Mouse (Mus musculus) stomach, embryonic 16.5 days (tissue): ENCODE measurements around the gene Myh7. TPM values are rescaled to one million over a fixed set of nuclear protein-coding genes. Genes with fewer than 3 reads are reported as not detected.

Experiments
- ATAC-seq: fragments of 200-750 bp; cut with Nextera tagmentation; 2 replicates; pipeline ENCODE4 v1.8.0; 2017; ENCODE audit warnings: moderate number of reproducible peaks, moderate TSS enrichment; ENCODE audit not compliant: insufficient read depth, low FRiP score
- H3K27ac ChIP-seq: fragments of 300-500 bp; sonication (generic); 2 replicates; pipeline ENCODE4 v1.5.1; 2014; ENCODE audit warnings: low read length
- H3K27me3 ChIP-seq: fragments of 300-500 bp; sonication (generic); 2 replicates; pipeline ENCODE4 v1.6.1; 2014; ENCODE audit warnings: low read length, control low read depth, mixed read lengths; ENCODE audit not compliant: control insufficient read depth, insufficient read depth
- H3K36me3 ChIP-seq: fragments of 300-500 bp; sonication (generic); 2 replicates; pipeline ENCODE4 v1.6.1; 2014; ENCODE audit warnings: low read length; ENCODE audit not compliant: control insufficient read depth, insufficient read depth
- H3K4me1 ChIP-seq: fragments of 300-500 bp; sonication (generic); 2 replicates; pipeline ENCODE4 v1.6.1; 2014; ENCODE audit warnings: low read length, control low read depth, mixed read lengths; ENCODE audit not compliant: control insufficient read depth, insufficient read depth
- H3K4me2 ChIP-seq: fragments of 300-500 bp; sonication (generic); 2 replicates; pipeline ENCODE4 v1.6.1; 2014; ENCODE audit warnings: low read depth, low read length, mixed read lengths
- H3K4me3 ChIP-seq: fragments of 300-500 bp; sonication (generic); replicated peaks from 2 replicates; pipeline ENCODE4 v1.5.1; 2014; ENCODE audit warnings: mild to moderate bottlenecking, low read length
- H3K9ac ChIP-seq: fragments of 300-500 bp; sonication (generic); 2 replicates; pipeline ENCODE4 v1.6.1; 2014; ENCODE audit warnings: low read length
- H3K9me3 ChIP-seq: fragments of 300-500 bp; sonication (generic); replicated peaks from 2 replicates; pipeline ENCODE4 v1.6.1; 2016; ENCODE audit warnings: low read length, control low read depth; ENCODE audit not compliant: control insufficient read depth
- WGBS: fragments of 180-500 bp; shearing (Covaris S2); extraction: QIAGEN DNeasy Blood & Tissue Kit; methylation state at CpG from one replicate; pipeline ENCODE4 v1.1.7; 2014; 5-methylcytosine and 5-hydroxymethylcytosine counted together
- polyA plus RNA-seq: library from polyadenylated mRNA; unstranded; fragments of >200 nt; fragmentation: Nextera tagmentation; extraction: Ambion mirVana; gene quantifications from 2 replicates; pipeline ENCODE4 v1.2.1, GENCODE M21; 2015

The Myh7 gene
- polyA plus RNA-seq, 1 experiment from 2014 or later, result 25.7 TPM

GRCm38 (mm10) chr14:54944939-54945338 is 49.5 kb downstream of the Myh7 start:
- ATAC-seq, result no peak
- Histone ChIP-seq H3K36me3 (no peaks in the 10 kb centered on the region), H3K27ac (no peak overlapping the region), H3K4me1 (no peaks in the 10 kb centered on the region), H3K4me2 (no peak overlapping the region), H3K9me3 (no peaks in the 10 kb centered on the region), H3K4me3 (no peak overlapping the region), H3K9ac (no peak overlapping the region), H3K27me3 (no peaks in the 10 kb centered on the region)
- WGBS, result 71% methylated on average over 2 of the region's 2 CpGs

- Histone ChIP-seq H3K9ac (no peak overlapping the region), H3K36me3 (no peaks in the 10 kb centered on the region), H3K4me2 (no peak overlapping the region), H3K27ac (no peak overlapping the region), H3K27me3 (no peaks in the 10 kb centered on the region), H3K4me3 (no peak overlapping the region), H3K4me1 (no peaks in the 10 kb centered on the region), H3K9me3 (no peaks in the 10 kb centered on the region)
- no peak for ATAC-seq
- WGBS, result 94% methylated on average over 7 of the region's 7 CpGs
These were observed 50.5 kb downstream of the Myh7 start for GRCm38 (mm10) chr14:54943971-54944370.

DNA sequence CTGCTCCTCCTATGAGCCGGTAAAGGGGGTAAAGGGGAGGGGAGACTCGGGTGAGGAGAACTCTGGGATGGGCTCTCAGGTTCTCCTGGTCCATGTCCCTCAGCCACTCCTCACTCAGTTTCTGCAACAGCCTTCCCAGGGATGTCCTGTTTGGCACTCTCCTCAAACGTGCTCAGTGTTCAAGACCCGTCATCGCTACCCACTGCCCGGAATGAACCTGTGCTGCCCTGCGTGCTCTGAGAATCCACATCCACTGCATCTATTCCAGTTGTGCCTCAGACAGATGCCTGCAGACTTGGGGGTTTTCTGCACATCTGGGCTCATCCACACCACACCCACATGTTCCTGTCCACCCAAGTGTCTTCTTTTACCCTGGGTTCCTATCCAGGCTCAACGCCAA is 51.9 kb downstream of the Myh7 start:
- Histone ChIP-seq H3K27me3 (no peaks in the 10 kb centered on the region; the same call in 1 of the 2 replicates), H3K4me2 (no peak overlapping the region), H3K36me3 (no peaks in the 10 kb centered on the region), H3K9me3 (no peaks in the 10 kb centered on the region), H3K27ac (no peak overlapping the region), H3K9ac (no peak overlapping the region), H3K4me1 (no peaks in the 10 kb centered on the region), H3K4me3 (no peak overlapping the region)
- WGBS, result 88% methylated on average over 8 of the region's 8 CpGs
- no peak for ATAC-seq

DNA sequence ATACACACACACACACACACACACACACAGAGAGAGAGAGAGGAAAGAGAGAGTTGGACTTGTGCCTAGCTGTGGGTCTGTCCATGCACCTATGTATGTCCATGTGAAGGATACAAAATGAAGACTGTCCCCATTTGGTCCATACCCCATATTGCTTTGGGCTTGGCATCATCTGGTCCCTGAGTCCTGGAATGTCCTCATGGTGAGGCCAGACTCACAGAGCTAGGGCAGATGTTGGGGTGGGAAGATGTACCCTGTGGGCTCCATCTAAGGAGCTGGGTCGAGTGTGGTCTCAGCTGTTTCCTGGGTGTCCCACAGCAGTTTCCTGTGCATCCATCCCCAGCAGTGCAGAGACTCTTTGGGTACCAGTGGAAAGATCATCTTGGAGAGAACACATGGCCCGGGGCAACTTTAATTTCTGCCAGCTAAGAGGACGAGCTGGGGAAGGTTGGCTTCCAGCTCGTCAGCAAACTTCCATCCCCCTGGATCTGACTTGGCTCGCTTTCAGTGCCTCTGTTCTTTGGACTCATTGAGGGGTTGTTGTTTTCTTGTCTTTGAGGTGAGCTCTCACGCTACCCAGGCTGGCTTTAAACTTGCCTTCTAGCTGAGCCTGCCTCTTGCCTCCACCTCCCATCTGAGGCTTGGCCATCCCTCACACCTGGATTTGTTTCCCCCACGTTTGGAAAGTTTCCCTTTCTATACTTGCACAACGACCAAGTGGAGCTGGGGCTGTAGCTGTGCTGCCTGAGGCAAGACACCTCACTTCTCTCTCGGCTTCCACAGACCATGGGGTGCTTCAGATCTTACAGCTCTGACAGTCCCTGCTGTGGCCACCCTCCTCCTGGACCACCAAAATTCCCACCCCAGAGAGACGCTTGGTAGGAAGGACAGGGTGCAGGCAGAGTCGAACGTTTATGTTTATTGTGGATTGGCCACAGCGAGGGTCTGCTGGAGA is 53.1 kb downstream of the Myh7 start:
- Histone ChIP-seq H3K27me3 (no peaks in the 10 kb centered on the region; the same call in 1 of the 2 replicates), H3K36me3 (no peaks in the 10 kb centered on the region), H3K4me2 (no peak overlapping the region), H3K27ac (no peak overlapping the region), H3K9ac (no peak overlapping the region), H3K4me1 (no peaks in the 10 kb centered on the region), H3K4me3 (no peak overlapping the region), H3K9me3 (no peaks in the 10 kb centered on the region)
- 52% methylated on average over 13 of the region's 13 CpGs for WGBS
- no peak for ATAC-seq

DNA sequence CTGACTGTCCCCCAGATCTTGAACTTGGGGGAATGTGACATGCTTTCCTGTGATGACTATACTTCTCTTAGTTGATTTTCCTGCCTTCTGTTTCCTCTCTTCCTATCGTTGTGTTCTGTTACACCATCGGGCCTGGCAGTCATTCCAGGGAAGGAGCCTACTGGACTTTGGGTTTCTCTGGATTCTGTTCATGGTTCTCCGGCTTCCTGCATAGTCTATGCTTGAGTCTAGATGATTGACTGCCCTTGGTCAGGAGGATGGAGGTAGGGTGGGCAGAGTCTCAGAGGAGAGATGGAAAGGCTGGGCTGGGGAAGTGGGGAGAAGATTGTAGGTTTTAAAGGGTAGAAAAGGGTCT is 54.3 kb downstream of the Myh7 start:
- Histone ChIP-seq H3K36me3 (no peaks in the 10 kb centered on the region), H3K27me3 (no peaks in the 10 kb centered on the region; the same call in 1 of the 2 replicates), H3K4me1 (0 out of 2 replicates have a peak, but pooled peaks cover 2% of the 10 kb centered on the region), H3K4me2 (no peak overlapping the region), H3K27ac (no peak overlapping the region), H3K9me3 (no peaks in the 10 kb centered on the region), H3K9ac (no peak overlapping the region), H3K4me3 (no peak overlapping the region)
- ATAC-seq, result no peak
- 72% methylated on average over 3 of the region's 3 CpGs for WGBS

GRCm38 (mm10) chr14:54939434-54940175 is 54.8 kb downstream of the Myh7 start:
- Histone ChIP-seq H3K27ac (no peak overlapping the region), H3K27me3 (no peaks in the 10 kb centered on the region; the same call in 1 of the 2 replicates), H3K4me1 (0 out of 2 replicates have a peak, but pooled peaks cover 2% of the 10 kb centered on the region), H3K4me2 (no peak overlapping the region), H3K4me3 (no peak overlapping the region), H3K36me3 (no peaks in the 10 kb centered on the region), H3K9ac (no peak overlapping the region), H3K9me3 (no peaks in the 10 kb centered on the region)
- ATAC-seq, result peak; percentile 74
- WGBS, result 53% methylated on average over 12 of the region's 12 CpGs

DNA sequence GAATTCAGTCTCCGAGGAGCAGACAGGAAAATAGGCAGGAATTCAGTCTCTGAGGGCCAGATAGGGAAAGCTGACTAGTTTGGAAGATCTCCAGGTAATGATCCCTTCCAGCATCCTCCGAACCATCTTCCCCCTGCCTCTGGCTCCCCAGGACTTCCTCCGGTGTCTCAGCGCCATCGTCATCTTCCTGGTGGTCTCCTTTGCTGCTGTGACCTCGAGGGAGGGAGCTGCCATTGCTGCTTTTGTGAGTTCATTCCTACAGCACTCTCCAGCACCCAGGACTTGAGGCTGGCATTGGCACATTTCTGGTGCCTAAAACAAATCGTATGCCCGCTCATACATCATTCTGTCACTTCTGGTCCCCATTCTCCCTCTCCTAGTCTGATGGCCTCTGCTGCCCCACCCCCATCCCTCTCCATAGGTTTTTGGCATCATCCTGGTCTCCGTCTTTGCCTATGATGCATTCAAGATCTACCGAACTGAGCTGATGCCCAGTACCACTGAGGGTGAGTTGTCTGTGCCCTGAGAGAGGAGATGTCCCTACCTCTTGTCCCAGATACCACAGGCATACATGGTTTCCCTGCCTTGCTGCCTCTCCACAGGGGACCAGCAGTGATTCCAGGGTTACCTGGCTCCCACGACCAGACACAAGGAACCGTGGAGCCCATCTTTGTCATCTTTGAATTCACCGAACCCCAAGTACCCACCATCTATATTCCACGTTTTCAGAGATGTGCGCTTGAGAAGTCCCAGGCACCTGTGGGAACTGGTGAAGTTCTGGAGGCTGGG is 55.8 kb downstream of the Myh7 start:
- H3K27me3 ChIP-seq, result no peaks in the 10 kb centered on the region; the same call in 1 of the 2 replicates
- 0 out of 2 replicates have a peak, but pooled peaks cover 2% of the 10 kb centered on the region for H3K4me1 ChIP-seq
- ATAC-seq, result no peak
- H3K4me2 ChIP-seq, result no peak overlapping the region
- no peak overlapping the region for H3K27ac ChIP-seq
- no peaks in the 10 kb centered on the region for H3K36me3 ChIP-seq
- WGBS, result 72% methylated on average over 15 of the region's 15 CpGs
- no peak overlapping the region for H3K4me3 ChIP-seq
- no peak overlapping the region; the same call in 1 of the 2 replicates for H3K9ac ChIP-seq
- no peaks in the 10 kb centered on the region for H3K9me3 ChIP-seq

DNA sequence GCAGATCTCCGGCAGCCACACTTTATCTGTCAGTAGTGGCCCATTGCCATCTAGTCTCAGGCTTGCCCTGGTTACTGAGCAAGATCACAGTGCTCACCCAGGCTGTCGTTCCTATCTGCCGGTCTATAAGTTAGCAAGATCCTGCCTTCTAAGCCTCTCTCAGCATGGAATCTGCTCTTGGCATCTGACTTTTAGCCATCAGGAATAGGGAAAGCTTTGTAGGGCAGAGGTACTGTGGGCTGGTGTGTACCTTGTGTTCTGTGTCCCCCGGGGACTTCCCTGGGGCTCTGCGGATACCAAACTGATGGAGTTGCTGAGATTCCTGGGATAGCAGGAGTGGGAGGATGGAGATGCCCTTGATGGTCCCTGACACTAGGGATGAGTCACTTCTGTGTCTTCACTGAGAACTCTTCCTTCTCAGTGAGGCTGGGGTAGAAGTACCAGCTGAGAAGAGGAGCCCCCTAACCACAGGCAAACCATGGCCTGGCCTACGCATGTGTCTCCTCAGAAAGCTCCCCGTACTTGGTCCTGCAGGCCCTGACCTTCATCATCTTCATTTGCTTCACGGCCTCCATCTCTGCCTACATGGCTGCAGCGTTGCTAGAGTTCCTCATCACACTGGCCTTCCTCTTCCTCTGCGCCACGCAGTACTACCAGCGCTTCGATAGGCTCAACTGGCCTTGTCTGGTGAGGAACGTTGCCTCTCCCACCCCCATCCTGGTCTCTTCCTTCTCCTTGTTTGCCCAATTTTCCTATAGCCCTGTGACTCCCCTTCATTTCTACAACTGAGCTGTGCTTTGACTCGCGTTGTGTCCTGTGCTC is 56.9 kb downstream of the Myh7 start:
- 90% methylated on average over 16 of the region's 16 CpGs for WGBS
- H3K27me3 ChIP-seq, result no peaks in the 10 kb centered on the region; the same call in 1 of the 2 replicates
- ATAC-seq, result no peak
- H3K4me1 ChIP-seq, result 0 out of 2 replicates have a peak, but pooled peaks cover 6% of the 10 kb centered on the region
- no peak overlapping the region for H3K9ac ChIP-seq
- no peak overlapping the region for H3K27ac ChIP-seq
- no peak overlapping the region for H3K4me2 ChIP-seq
- H3K4me3 ChIP-seq, result no peak overlapping the region
- H3K36me3 ChIP-seq, result no peaks in the 10 kb centered on the region
- no peaks in the 10 kb centered on the region for H3K9me3 ChIP-seq
